Mouse (Mus musculus) forebrain, postnatal 0 days (tissue): ENCODE data around the gene Tmem234. TPM values are rescaled to one million over a fixed set of nuclear protein-coding genes. Genes with fewer than 3 reads are reported as not detected.
A peak's percentile ranks its signal among the peaks of the same experiment; 100 is the strongest.

Experiments
- ATAC-seq: fragments of 200-750 bp; cut with Nextera tagmentation; 2 replicates; pipeline ENCODE4 v1.8.0; 2017; ENCODE audit warnings: mild to moderate bottlenecking, moderate library complexity
- DNase-seq: peaks from one replicate; pipeline ENCODE4 v3.0.0-alpha.2; 2015
- H3K27ac ChIP-seq: fragments of 300-500 bp; sonication (generic); 2 replicates; pipeline ENCODE4 v1.5.1; 2014; ENCODE audit warnings: low read depth, mild to moderate bottlenecking, antibody characterized with exemption, low read length, moderate library complexity, mixed read lengths
- H3K27me3 ChIP-seq: fragments of 300-500 bp; sonication (generic); 2 replicates; pipeline ENCODE4 v1.6.1; 2014; ENCODE audit warnings: mild to moderate bottlenecking, low read length, mixed read lengths; ENCODE audit not compliant: insufficient read depth
- H3K36me3 ChIP-seq: fragments of 300-500 bp; sonication (generic); 2 replicates; pipeline ENCODE4 v1.6.1; 2014; ENCODE audit warnings: mild to moderate bottlenecking, moderate library complexity; ENCODE audit not compliant: insufficient read depth
- H3K4me1 ChIP-seq: fragments of 300-500 bp; sonication (generic); 2 replicates; pipeline ENCODE4 v1.6.1; 2014; ENCODE audit warnings: antibody characterized with exemption; ENCODE audit not compliant: insufficient read depth
- H3K4me2 ChIP-seq: fragments of 300-500 bp; sonication (generic); 2 replicates; pipeline ENCODE4 v1.6.1; 2014; ENCODE audit warnings: low read depth, mild to moderate bottlenecking, moderate library complexity
- H3K4me3 ChIP-seq: fragments of 300-500 bp; sonication (generic); 2 replicates; pipeline ENCODE4 v1.5.1; 2014; ENCODE audit warnings: low read depth, low read length, mixed read lengths
- H3K9ac ChIP-seq: fragments of 300-500 bp; sonication (generic); 2 replicates; pipeline ENCODE4 v1.6.1; 2014; ENCODE audit warnings: mild to moderate bottlenecking
- H3K9me3 ChIP-seq: fragments of 300-500 bp; sonication (generic); 2 replicates; pipeline ENCODE4 v1.6.1; 2016; ENCODE audit warnings: low read length
- CTCF ChIP-seq: sonication (generic); IDR thresholded peaks from 2 replicates; pipeline ENCODE4 v1.5.1; 2016; ENCODE audit warnings: antibody characterized with exemption, control low read depth, low read depth
- WGBS: fragments of 180-500 bp; shearing (Covaris S2); extraction: QIAGEN DNeasy Blood & Tissue Kit; methylation state at CpG from one replicate; pipeline ENCODE4 v1.1.7; 2014; 5-methylcytosine and 5-hydroxymethylcytosine counted together
- polyA plus RNA-seq: library from polyadenylated mRNA; unstranded; fragments of >200 nt; fragmentation: Nextera tagmentation; extraction: Ambion mirVana; gene quantifications from 2 replicates; pipeline ENCODE4 v1.2.1, GENCODE M21; 2015
- total RNA-seq: library from RNA; depleted of rRNA; stranded (reverse); fragments of >200 nt; gene quantifications from 2 replicates; pipeline ENCODE4 v1.2.3, GENCODE M21; 2014

Tmem234 gene
- total and polyA plus RNA-seq, 2 experiments from 2014 or later: 155 to 218 TPM

- ATAC-seq: peak; percentile 95
- Histone ChIP-seq H3K4me3 (no peak overlapping the region), H3K9me3 (no peaks in the 10 kb centered on the region), H3K4me2 (no peak overlapping the region), H3K27me3 (no peaks in the 10 kb centered on the region), H3K9ac (no peak overlapping the region; the same call in 1 of the 2 replicates), H3K27ac (peak overlapping the region; percentile 70), H3K36me3 (peaks cover 36% of the 10 kb centered on the region), H3K4me1 (no peaks in the 10 kb centered on the region)
- 34% methylated on average over 7 of the region's 7 CpGs for WGBS
- peak; percentile 91 for DNase-seq
- peak; percentile 91 for TF ChIP-seq CTCF
Measured at GRCm38 (mm10) chr4:129608426-129609025, 8.1 kb downstream of the Tmem234 start.

- ATAC-seq: peak; percentile 3; the same call in 1 of the 2 replicates
- H3K9ac ChIP-seq: no peak overlapping the region
- no peak for TF ChIP-seq CTCF
Measured at GRCm38 (mm10) chr4:129609139-129609631, 8.7 kb downstream of the Tmem234 start.

DNA sequence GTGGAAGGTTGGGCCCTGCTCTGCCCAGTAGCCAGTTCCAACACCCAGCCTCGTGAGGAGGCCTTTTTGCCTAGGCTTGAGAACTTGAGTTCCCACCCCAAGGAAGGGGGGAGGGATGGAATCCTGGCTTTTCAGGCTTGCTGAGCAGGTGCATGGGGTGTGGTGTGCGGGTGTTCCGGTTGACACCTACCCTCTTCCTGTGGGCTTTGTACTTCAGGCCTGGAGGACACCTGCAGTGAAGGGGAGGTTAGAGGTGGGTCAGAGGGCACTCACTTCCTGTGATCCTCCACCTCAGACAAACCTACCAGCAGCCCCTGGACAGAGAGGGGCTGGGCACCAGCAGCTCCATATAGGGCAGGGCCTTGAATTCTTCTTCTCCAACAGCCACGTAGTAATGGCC lies 9.6 kb downstream of the Tmem234 start:
- no peak for DNase-seq
- ATAC-seq: no peak

More at GRCm38 (mm10) chr4:129609139-129609631, 8.7 kb downstream of the Tmem234 start:
- H3K36me3 ChIP-seq: peaks cover 31% of the 10 kb centered on the region
- WGBS: 87% methylated on average over 12 of the region's 12 CpGs
- no peak overlapping the region for H3K4me3 ChIP-seq
- H3K9me3 ChIP-seq: no peaks in the 10 kb centered on the region
- no peak for DNase-seq
- H3K4me2 ChIP-seq: no peak overlapping the region
- H3K4me1 ChIP-seq: no peaks in the 10 kb centered on the region
- H3K27ac ChIP-seq: no peak overlapping the region
- H3K27me3 ChIP-seq: no peaks in the 10 kb centered on the region

GRCm38 (mm10) chr4:129610472-129610871 lies 10.0 kb downstream of the Tmem234 start:
- Histone ChIP-seq H3K27me3 (no peaks in the 10 kb centered on the region), H3K4me1 (no peaks in the 10 kb centered on the region), H3K4me3 (no peak overlapping the region), H3K4me2 (no peak overlapping the region), H3K9me3 (no peaks in the 10 kb centered on the region), H3K9ac (no peak overlapping the region), H3K36me3 (peaks cover 20% of the 10 kb centered on the region), H3K27ac (no peak overlapping the region)
- DNase-seq (no peak), ATAC-seq (no peak)
- no peak for TF ChIP-seq CTCF
- 68% methylated on average over 4 of the region's 4 CpGs for WGBS

More for the DNA sequence above, 9.6 kb downstream of the Tmem234 start:
- no peaks in the 10 kb centered on the region for H3K27me3 ChIP-seq
- no peak overlapping the region for H3K4me3 ChIP-seq
- H3K36me3 ChIP-seq: peaks cover 23% of the 10 kb centered on the region
- H3K9me3 ChIP-seq: no peaks in the 10 kb centered on the region
- H3K4me1 ChIP-seq: no peaks in the 10 kb centered on the region
- no peak overlapping the region for H3K9ac ChIP-seq
- TF ChIP-seq CTCF: no peak
- no peak overlapping the region for H3K4me2 ChIP-seq
- no peak overlapping the region for H3K27ac ChIP-seq
- 81% methylated on average over 4 of the region's 4 CpGs for WGBS

GRCm38 (mm10) chr4:129614093-129614492 lies 13.6 kb downstream of the Tmem234 start, which contains the start of gene Dcdc2b:
Gene Dcdc2b (minus strand): TSS chr4:129614257.
- Histone ChIP-seq H3K4me3 (no peak within 1 kb of the TSS), H3K27me3 (no peaks in the 10 kb centered on the region), H3K4me1 (peaks cover 8% of the 10 kb centered on the region; the same call in 1 of the 2 replicates), H3K4me2 (no peak within 1 kb of the TSS), H3K9ac (no peak within 1 kb of the TSS), H3K9me3 (no peaks in the 10 kb centered on the region), H3K36me3 (peaks cover 13% of the 10 kb centered on the region), H3K27ac (no peak within 1 kb of the TSS)
- TF ChIP-seq CTCF: no peak
- WGBS: 71% methylated on average over 6 of the region's 6 CpGs
- DNase-seq (no peak), ATAC-seq (no peak)

- no peaks in the 10 kb centered on the region for H3K9me3 ChIP-seq
- H3K4me3 ChIP-seq: no peak overlapping the region
- DNase-seq (no peak), ATAC-seq (no peak)
- peaks cover 8% of the 10 kb centered on the region; the same call in 1 of the 2 replicates for H3K4me1 ChIP-seq
- H3K27ac ChIP-seq: no peak overlapping the region
- no peak overlapping the region for H3K4me2 ChIP-seq
- no peaks in the 10 kb centered on the region for H3K27me3 ChIP-seq
- H3K9ac ChIP-seq: no peak overlapping the region
- no peak for TF ChIP-seq CTCF
- peaks cover 12% of the 10 kb centered on the region; the same call in 1 of the 2 replicates for H3K36me3 ChIP-seq
- 89% methylated on average over 9 of the region's 9 CpGs for WGBS
Measured at GRCm38 (mm10) chr4:129615801-129616290, 15.4 kb downstream of the Tmem234 start.

- 92% methylated on average over 3 of the region's 3 CpGs for WGBS
- Histone ChIP-seq H3K27ac (no peak overlapping the region), H3K9me3 (no peaks in the 10 kb centered on the region), H3K4me3 (no peak overlapping the region), H3K9ac (no peak overlapping the region), H3K4me2 (no peak overlapping the region), H3K36me3 (peaks cover 13% of the 10 kb centered on the region; the same call in 1 of the 2 replicates), H3K4me1 (peaks cover 8% of the 10 kb centered on the region; the same call in 1 of the 2 replicates), H3K27me3 (no peaks in the 10 kb centered on the region)
- no peak for TF ChIP-seq CTCF
- DNase-seq: no peak
- ATAC-seq: no peak
Measured at GRCm38 (mm10) chr4:129616631-129617030, 16.2 kb downstream of the Tmem234 start.
